Mouse (Mus musculus) central nervous system, embryonic 11.5 days (tissue): ENCODE measurements around the gene Nt5dc3. TPM values are rescaled to one million over a fixed set of nuclear protein-coding genes. Genes with fewer than 3 reads are reported as not detected.

Experiments
- polyA plus RNA-seq: library from polyadenylated mRNA; depleted of rRNA; stranded (reverse); fragments of >200 nt; gene quantifications from 2 replicates; pipeline ENCODE4 v1.2.3, GENCODE M21; 2012; rRNA removed

The Nt5dc3 gene
- 4.6 and 5.8 TPM in 2 replicates for polyA plus RNA-seq

GRCm38 (mm10) chr10:86778398-86779116 is at the start of gene Nt5dc3:
Nt5dc3 (plus strand) TSS chr10:86779005.

DNA sequence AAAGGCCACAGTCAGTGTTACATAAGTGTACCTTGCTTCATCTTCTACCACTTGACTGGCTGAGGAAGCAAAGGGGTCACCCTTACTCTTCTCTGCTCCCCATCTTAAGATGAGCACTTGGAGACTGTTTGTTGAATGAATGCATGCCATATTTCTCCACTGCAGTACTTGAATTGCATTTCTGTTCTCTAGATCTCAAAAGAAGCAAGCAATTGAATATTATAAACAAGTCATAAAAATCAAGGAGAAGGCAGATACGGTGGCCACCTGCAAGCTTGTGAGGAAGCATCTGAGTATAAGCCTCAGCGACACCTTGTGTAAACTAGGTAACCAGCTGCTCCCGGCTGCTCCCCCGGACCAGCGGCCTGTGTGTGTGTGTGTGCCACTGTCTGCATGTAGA is 15.1 kb upstream of the Nt5dc3 start, which contains the start of gene Gm49358:
Gene Gm49358, plus strand, starts transcription at position 301 of the 400 bp plus-strand sequence.

Other genes starting within 250 kb of the Nt5dc3 start
- 426 and 573 TPM in 2 replicates for gene Hsp90b1, start 73.5 kb upstream of the Nt5dc3 start, polyA plus RNA-seq
- gene Ttc41, start 73.2 kb upstream of the Nt5dc3 start, polyA plus RNA-seq: 4.6 and 5.0 TPM in 2 replicates
- gene Gm49358, start 15.0 kb upstream of the Nt5dc3 start, polyA plus RNA-seq: not detected in 2 replicates
- gene Stab2, start 229.0 kb downstream of the Nt5dc3 start, polyA plus RNA-seq: 0.89 and 1.3 TPM in 2 replicates